ENCODE assay signal across 8 mouse cellular contexts in the genomic region with DNA sequence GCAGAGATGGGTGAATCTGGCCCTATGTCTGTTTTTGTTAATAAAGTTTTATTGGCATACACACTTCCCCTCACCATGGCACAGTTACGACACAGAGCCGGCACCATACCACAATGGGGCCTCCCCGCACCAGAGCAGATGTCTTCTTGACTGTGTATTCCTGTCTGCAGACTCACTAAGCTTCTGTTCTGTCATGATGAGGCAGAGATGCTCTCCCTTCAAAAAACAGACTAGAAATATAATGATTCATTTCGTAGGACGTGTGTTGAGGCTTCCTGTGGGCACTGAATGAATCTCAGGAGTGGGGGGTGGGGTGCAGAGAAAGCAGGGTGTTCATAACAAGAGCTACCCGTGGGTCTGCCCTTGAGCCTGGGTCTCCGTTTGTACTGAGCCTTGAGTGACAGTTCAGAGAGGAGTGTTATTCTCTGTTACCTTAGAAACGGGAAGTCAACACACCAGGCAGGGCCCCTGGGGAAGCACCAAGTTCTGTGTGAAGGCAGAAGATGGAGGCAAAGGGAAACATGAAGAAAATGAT. TPM values are rescaled to one million over a fixed set of nuclear protein-coding genes. Genes with fewer than 3 reads are reported as not detected.
DNase-seq lines count a peak whose midpoint lies in the region; ATAC-seq lines count a peak whose summit lies in the region.

No protein-coding gene starts in this region.

- peak; percentile 73; the same call in 1 of the 2 replicates for ATAC-seq in embryonic facial prominence, embryonic 11.5 days (replicated peaks; ENCODE audit: insufficient number of reproducible peaks, low FRiP score, low TSS enrichment, low read depth)
- 0 out of 2 replicates have a peak, but pooled peaks have one; percentile 28 for ATAC-seq in intestine, embryonic 14.5 days (replicated peaks; ENCODE audit: low FRiP score, low TSS enrichment, low read depth)
- ATAC-seq in midbrain, embryonic 15.5 days (replicated peaks): peak; percentile 75

- H3K4me3 ChIP-seq in embryonic facial prominence, embryonic 11.5 days (ENCODE audit: low read depth, low read length): no peak overlapping the region
- no peak overlapping the region for H3K4me3 ChIP-seq in intestine, embryonic 14.5 days (ENCODE audit: low read depth, low read length)
- no peak overlapping the region for H3K4me3 ChIP-seq in midbrain, embryonic 15.5 days

- 42% methylated on average over 8 of the region's 8 CpGs for WGBS in embryonic facial prominence, embryonic 11.5 days
- 41% methylated on average over 8 of the region's 8 CpGs for WGBS in intestine, embryonic 14.5 days
- WGBS in midbrain, embryonic 15.5 days: 31% methylated on average over 8 of the region's 8 CpGs

- H3K9me3 ChIP-seq in embryonic facial prominence, embryonic 11.5 days (replicated peaks; ENCODE audit: control insufficient read depth, low read length): no peaks in the 10 kb centered on the region
- no peaks in the 10 kb centered on the region for H3K9me3 ChIP-seq in intestine, embryonic 14.5 days (ENCODE audit: control insufficient read depth, low read length)
- no peaks in the 10 kb centered on the region for H3K9me3 ChIP-seq in midbrain, embryonic 15.5 days

- no peaks in the 10 kb centered on the region for H3K36me3 ChIP-seq in embryonic facial prominence, embryonic 11.5 days (replicated peaks; ENCODE audit: control insufficient read depth, insufficient read depth, low read depth, low read length)
- no peaks in the 10 kb centered on the region for H3K36me3 ChIP-seq in intestine, embryonic 14.5 days (ENCODE audit: control insufficient read depth, insufficient read depth, low read length)
- H3K36me3 ChIP-seq in midbrain, embryonic 15.5 days (replicated peaks): no peaks in the 10 kb centered on the region

- peak; percentile 47 for DNase-seq in layer of hippocampus, adult 9-11 months
- no peak for DNase-seq in layer of hippocampus, adult 8-10 months (ENCODE audit: low spot score in 2 of 2)
- DNase-seq in embryonic facial prominence, embryonic 11.5 days (ENCODE audit: low spot score): peak; percentile 68
- DNase-seq in intestine, embryonic 14.5 days (ENCODE audit: low spot score): no peak
- no peak for DNase-seq in ovary, adult 18-20 months (ENCODE audit: low spot score)
- no peak for DNase-seq in right cerebral cortex, postnatal 25 days
- no peak for DNase-seq in urinary bladder, postnatal 10 days (ENCODE audit: low spot score)

- no peak overlapping the region for H3K27ac ChIP-seq in embryonic facial prominence, embryonic 11.5 days (replicated peaks; ENCODE audit: low read depth, low read length)
- no peak overlapping the region for H3K27ac ChIP-seq in intestine, embryonic 14.5 days (ENCODE audit: low read depth)
- peak overlapping the region; percentile 48; the same call in 1 of the 2 replicates for H3K27ac ChIP-seq in midbrain, embryonic 15.5 days

- H3K27me3 ChIP-seq in embryonic facial prominence, embryonic 11.5 days (ENCODE audit: control insufficient read depth, insufficient read depth, low read length): no peaks in the 10 kb centered on the region
- H3K27me3 ChIP-seq in intestine, embryonic 14.5 days (replicated peaks; ENCODE audit: control insufficient read depth, insufficient read depth, low read length): no peaks in the 10 kb centered on the region
- H3K27me3 ChIP-seq in midbrain, embryonic 15.5 days (replicated peaks): no peaks in the 10 kb centered on the region

- no peak overlapping the region for H3K9ac ChIP-seq in embryonic facial prominence, embryonic 11.5 days (replicated peaks; ENCODE audit: low read length)
- no peak overlapping the region for H3K9ac ChIP-seq in intestine, embryonic 14.5 days (ENCODE audit: low read length)
- H3K9ac ChIP-seq in midbrain, embryonic 15.5 days: no peak overlapping the region

- no peak overlapping the region for H3K4me2 ChIP-seq in embryonic facial prominence, embryonic 11.5 days (ENCODE audit: low read depth, low read length)
- no peak overlapping the region for H3K4me2 ChIP-seq in intestine, embryonic 14.5 days (ENCODE audit: low read length)
- H3K4me2 ChIP-seq in midbrain, embryonic 15.5 days: no peak overlapping the region

- H3K4me1 ChIP-seq in embryonic facial prominence, embryonic 11.5 days (ENCODE audit: control insufficient read depth, insufficient read depth, low read length): no peaks in the 10 kb centered on the region; the same call in 1 of the 2 replicates
- H3K4me1 ChIP-seq in intestine, embryonic 14.5 days (replicated peaks; ENCODE audit: control insufficient read depth, insufficient read depth, low read length): peaks cover 8% of the 10 kb centered on the region; the same call in 1 of the 2 replicates
- peaks cover 8% of the 10 kb centered on the region; the same call in 1 of the 2 replicates for H3K4me1 ChIP-seq in midbrain, embryonic 15.5 days

RNA-seq across cellular contexts. Expression of a gene that starts 48.0 kb away (rescaled TPM):
- total RNA-seq in layer of hippocampus, adult 8-10 months (2022): 10 to 100 TPM; 49.8 to 57.2 (median 54.3) TPM
- 1.4 and 1.5 TPM in 2 replicates for polyA plus RNA-seq in embryonic facial prominence, embryonic 11.5 days (2014; fragmentation: Nextera tagmentation; extraction: Ambion mirVana)
- 1.5 and 1.6 TPM in 2 replicates for polyA plus RNA-seq in intestine, embryonic 14.5 days (2014; fragmentation: Nextera tagmentation; extraction: Ambion mirVana)
- polyA plus RNA-seq in midbrain, embryonic 15.5 days (2015; fragmentation: Nextera tagmentation; extraction: Ambion mirVana): 2.6 and 2.8 TPM in 2 replicates

Comparison
In these comparisons a context has a peak if more than half of its experiments do, and no peak if none do; other contexts are left out.
1. DNase-seq: peak in layer of hippocampus, adult 9-11 months (single experiment) and embryonic facial prominence, embryonic 11.5 days (single experiment); none in layer of hippocampus, adult 8-10 months (0 of 2), intestine, embryonic 14.5 days (single experiment), ovary, adult 18-20 months (single experiment), right cerebral cortex, postnatal 25 days (single experiment) and urinary bladder, postnatal 10 days (single experiment).
2. Peak in every context shown above with its lines, with median percentiles within 50 percentile points of each other: ATAC-seq.